Mouse (Mus musculus) urinary bladder, postnatal 4 days (tissue): ENCODE data around the gene Zfp113.
A peak's percentile ranks its signal among the peaks of the same experiment; 100 is the strongest.

ENCODE experiments used
- DNase-seq, 2 experiments: peaks; one replicate each; pipeline ENCODE4 v3.0.0; 2021 to 2022; ENCODE audit warnings: low spot score in 2 of 2

Gene Zfp113

DNA sequence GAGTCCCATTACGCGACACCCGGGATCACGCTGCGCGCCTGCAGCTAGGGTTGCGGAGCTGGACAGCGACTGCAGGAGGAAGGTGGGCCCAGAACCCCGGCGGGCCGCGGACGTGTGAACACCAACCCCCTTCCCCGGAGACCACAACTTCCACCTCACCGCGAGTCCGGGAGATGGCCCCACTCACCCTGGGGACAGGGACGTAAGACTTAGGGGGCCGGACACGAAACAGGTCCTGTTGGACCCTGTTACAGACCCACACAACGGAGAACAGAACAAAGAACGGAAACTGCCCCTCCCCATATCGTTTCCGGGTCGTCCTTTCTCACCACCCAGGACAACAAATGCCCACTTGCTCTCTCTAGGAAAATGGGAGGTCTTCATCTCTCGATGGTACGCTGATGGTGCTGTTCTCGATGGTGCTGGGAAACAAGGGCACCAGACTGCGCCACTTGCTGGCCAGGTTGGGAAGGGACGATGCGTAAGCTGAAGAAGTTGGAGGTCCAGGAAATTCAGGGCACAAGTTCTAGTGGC, at the start of gene Zfp113:
Zfp113 (minus strand) TSS at position 302 of the 534 bp plus-strand sequence.
- peak; percentile 77 to 80 for DNase-seq

DNA sequence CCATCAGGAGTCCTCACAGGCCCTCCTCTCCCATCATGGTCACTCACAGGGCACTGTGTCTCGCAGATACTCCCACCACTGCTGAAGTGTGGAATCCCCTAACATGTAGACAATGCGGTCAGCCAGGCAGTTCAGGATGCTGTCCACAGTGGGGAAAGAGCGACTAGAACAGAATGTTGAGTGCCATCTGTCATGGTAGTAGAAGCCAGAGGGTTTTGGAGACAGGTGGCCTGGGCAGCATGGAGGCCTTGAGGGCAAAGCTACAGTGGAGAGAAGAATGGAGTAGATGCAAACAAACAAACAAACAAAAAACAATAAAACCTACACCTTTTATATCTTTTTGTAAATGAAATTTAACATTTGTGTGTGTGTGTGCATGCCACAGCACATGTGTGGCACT, 46.5 kb upstream of the Zfp113 start:
- no peak for DNase-seq

DNA sequence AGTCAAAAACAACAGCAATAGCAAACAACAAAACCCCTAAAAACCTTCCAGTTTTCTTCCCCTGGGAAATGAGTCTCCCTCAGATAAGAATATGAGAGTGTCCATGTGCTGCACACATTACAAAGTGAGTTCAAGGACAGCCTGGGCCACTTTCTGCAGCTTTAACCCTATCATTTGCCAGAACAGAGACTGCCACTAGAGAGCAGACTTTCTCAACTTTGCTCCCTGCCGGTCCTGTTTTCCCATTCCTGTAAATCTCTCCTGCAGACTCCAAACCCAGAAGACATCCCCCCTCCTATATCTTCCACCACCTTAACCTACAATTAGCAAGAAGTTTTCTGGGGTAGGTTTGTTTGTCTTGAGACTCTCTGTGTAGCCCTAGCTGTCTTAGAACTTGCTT, 44.0 kb upstream of the Zfp113 start:
- DNase-seq: no peak

DNA sequence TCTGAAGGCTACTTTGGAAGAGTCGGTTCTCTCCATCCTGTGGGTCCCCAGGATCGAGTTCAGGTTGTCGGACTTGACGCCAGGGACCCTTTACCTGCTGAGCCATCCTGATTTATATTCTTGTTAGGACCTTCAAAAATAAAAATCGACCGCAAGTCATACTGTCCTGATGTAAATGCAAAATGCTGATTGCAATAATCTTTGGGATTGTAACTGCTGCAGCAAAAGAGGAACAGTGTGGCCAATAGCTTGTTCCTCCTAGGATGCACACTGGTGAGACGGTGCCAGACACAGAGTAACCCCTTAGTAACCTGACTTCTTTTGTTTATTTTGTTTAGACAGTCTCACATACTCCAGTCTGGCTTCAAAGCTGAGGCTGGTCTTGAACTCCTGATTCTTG, 39.9 kb upstream of the Zfp113 start:
- DNase-seq: no peak

- no peak for DNase-seq
These were observed 39.3 kb upstream of the Zfp113 start for GRCm38 (mm10) chr5:138194755-138195345.

GRCm38 (mm10) chr5:138193771-138194727, 38.5 kb upstream of the Zfp113 start, which contains the start of gene Mblac1:
Gene Mblac1, plus strand, starts transcription at chr5:138194314.
- DNase-seq: peak; percentile 73 to 76

DNA sequence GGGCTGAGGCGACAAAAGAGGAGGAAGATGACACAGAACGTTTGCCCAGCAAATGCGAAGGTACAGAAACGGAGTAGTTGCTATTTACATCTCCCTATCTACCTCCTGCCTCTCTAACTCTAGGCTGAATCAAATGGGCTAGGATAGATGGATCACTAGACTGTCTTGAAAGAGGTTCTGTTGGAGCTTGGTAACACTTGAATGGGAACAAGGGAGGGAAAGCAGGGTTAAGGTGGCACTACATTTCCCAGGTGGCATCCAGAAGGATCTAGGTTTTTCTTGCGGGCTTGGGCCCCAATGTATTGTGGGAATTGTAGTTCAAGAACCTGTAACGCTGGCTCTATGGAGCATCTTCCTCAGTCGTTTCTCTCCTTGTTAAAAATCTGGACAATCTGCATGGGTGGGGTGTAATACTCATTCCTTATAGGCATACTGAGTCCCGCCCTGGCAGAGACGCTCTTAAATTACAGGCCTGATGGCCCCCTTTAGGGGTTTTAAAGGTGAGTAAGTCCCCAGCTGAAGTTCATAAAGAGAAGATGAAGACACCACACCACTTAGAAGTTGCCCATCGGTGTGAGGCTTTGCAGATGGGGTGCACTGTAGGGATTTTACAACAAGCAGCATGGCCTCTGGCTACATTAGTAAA, 32.2 kb upstream of the Zfp113 start:
- peak in 1 of 2 experiments; percentile 52 for DNase-seq

- peak; percentile 76 to 82 for DNase-seq
These were observed 31.6 kb upstream of the Zfp113 start, which contains the start of the genes Taf6 and Cnpy4 for GRCm38 (mm10) chr5:138186950-138187638. Gene Taf6, minus strand, starts transcription at chr5:138187451. Gene Cnpy4, plus strand, starts transcription at chr5:138187485.

DNA sequence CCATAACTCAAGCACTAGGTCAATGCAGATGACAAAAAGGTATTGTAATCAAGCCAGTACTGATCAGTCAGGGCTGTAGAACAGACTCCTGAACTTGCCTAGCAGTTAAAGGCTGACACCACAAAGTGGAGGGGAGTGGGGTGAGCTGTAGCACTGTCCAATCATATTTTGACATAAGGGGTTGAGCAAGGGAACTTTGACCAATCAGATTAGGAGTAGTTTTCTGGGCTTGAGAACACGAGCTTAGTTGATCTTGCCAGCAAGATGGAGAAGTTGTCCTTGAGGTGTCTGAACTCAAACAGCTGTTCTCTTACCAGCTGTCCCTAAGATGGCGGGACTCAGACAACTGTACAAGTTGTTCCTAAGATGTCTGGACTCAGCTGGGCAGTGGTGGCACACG, 17.7 kb upstream of the Zfp113 start:
- DNase-seq: no peak

DNA sequence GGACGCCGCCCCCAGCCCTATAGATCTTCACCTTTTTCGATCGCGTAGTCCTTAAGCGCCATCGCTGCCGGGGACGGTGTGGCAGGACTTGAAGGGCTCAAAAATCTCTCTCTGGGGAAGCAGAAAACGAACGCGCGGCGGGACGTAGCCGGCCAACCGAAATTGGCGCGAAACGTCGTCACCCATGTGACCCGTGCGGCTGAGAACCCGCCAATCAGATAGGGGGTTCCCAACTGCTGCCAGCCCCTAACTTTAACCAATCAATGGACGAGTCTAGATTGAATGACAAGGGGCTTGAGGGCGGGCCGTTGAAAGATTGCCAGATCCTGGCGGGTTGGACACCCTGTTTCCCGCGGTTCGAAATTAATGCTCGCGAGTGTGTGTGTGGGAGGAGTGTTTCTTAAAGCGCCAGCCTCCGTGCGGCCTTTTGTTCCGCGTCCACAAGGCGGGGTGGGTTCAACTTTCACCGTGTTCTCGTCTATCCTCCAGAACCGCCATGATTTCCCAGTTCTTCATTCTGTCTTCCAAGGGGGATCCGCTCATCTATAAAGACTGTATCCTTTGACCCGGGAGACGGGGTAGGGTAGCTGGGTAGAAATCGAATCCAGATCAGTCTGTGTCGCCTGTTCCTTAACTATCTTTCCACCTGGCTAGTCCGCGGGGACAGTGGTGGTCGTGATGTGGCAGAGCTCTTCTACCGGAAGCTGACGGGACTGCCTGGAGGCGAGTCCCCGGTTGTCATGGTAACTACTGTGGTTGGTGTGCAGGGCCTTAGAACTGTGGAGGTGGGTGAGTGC, 16.3 kb upstream of the Zfp113 start, which contains the start of the genes Ap4m1 and Mcm7:
Ap4m1 (plus strand) TSS at position 308 of the 797 bp plus-strand sequence.
Mcm7 (minus strand) TSS at position 728 of the 797 bp plus-strand sequence.
- peak; percentile 98 for DNase-seq

GRCm38 (mm10) chr5:138170936-138171561, 15.5 kb upstream of the Zfp113 start:
- peak; percentile 95 to 97 for DNase-seq

GRCm38 (mm10) chr5:138165594-138165993, 10.1 kb upstream of the Zfp113 start:
- DNase-seq: no peak

GRCm38 (mm10) chr5:138163610-138164009, 8.1 kb upstream of the Zfp113 start:
- DNase-seq: no peak

DNA sequence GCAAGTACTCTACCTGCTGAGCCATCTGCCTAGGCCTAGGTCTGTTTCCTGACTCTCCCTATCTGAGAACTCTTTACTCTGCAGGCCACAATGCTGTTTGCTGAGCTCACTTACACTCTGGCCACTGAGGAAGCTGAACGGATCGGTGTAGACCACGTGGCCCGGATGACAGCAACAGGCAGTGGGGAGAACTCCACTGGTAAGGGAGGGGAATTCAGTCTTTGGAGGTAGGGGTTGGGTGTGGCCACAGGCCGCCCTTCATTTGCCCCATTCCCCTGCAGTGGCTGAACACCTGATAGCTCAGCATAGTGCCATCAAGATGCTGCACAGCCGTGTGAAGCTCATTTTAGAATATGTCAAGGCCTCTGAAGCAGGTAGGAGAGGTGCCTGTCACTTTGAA, 7.5 kb upstream of the Zfp113 start:
- no peak for DNase-seq

GRCm38 (mm10) chr5:138160842-138161665, 5.5 kb upstream of the Zfp113 start, which contains the start of gene Cops6:
Gene Cops6, plus strand, starts transcription at chr5:138161071.
- peak; percentile 91 to 95 for DNase-seq

DNA sequence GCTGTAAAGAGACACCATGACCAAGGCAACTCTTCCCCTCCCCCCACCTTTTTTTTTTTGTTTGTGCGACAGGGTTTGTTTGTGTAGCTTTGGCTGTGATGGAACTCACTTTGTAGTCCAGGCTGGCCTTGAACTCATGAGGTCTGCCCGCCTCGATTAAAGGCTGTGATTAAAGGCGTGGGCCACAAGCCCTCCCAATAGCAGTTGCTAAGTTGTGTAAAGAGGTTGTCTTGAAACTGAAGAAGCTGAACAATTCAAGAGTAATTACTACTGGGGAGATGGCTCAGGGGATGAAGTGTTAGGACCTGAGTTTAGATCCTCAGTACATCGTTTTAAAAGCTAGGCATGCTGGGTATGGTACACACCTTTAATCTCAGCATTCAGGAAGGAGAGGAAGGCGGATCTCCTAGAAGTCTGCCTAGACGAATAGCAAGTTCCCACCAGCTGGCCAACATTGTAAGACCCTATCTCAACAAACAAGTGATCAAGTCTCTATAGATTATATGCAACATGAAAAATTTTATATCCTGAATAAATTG, 4.7 kb upstream of the Zfp113 start:
- no peak for DNase-seq

- DNase-seq: no peak
These were observed 1.2 kb downstream of the Zfp113 start for GRCm38 (mm10) chr5:138154390-138154789.

GRCm38 (mm10) chr5:138138585-138138984, 17.0 kb downstream of the Zfp113 start:
- no peak for DNase-seq
